Mouse (Mus musculus) T-cell, adult 66 days (primary cell): ENCODE data around the gene Trim26. TPM values are rescaled to one million over a fixed set of nuclear protein-coding genes. Genes with fewer than 3 reads are reported as not detected.

ENCODE experiments used
- total RNA-seq, 2 experiments: library from RNA; stranded (reverse); gene quantifications; 3 replicates in 1 of 2; 4 replicates in 1 of 2; pipeline ENCODE4 v1.2.4; 2023

Trim26 gene
- 100 to 1,000 TPM; 117 to 139 TPM for total RNA-seq

DNA sequence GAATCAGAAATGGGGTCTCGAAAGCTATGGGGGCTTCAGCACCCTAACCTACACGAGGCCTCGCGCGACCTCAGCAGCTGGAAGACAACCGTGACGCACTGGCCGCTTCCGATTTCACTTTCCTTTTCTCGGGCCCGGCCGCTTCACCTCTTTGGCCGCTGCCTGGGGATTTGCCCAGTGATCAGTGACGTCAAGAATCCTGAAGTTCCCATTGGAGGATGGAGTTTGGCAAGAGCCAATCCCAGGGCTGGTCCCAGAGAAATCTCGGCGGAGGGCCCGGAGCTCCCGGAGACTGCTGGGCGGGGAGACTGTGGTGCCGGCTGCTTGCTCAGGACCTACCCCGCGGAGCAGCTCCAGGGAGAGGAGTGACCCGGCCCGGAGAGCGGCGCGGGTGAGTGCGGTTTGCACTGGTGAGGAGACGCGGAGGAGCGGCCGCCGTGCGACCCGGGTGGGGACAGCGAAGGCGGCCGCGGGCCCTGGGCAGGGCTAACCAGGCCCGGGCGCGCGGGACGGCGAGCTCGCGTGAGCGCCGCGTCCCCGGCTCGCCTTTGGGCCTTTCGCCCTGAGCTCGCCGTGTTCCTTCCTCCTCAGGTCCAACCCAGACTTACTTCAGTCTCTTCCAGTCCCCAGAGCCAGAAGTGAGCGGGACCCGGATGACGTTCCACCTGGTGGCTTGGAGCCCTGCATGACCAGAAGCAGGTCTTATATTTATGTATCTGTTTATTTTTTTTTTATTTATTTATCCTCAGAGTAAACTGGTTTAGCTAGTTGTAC, at the start of gene Trim26:
Gene Trim26, plus strand, starts transcription at position 261 of the 774 bp plus-strand sequence.

DNA sequence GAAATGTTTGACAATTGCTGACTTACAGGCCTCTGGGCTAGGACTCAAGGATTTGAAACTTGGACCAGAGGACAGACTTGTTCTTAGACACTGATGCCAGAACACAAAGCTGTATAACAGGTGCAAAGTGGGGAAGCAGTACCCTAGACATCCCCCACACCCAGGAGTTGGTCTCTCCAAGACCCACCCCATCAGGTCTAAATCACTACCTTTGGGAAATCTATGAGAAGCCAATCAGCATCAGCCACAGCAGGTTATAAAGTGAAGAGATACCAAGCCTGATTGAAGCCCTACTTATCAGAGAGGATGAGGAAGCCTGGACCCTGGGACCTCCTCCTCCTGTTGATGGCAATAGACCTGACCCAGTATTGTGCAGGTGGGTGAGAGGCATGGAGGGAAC, 25.1 kb upstream of the Trim26 start, which contains the start of gene H2-M10.6:
Gene H2-M10.6, plus strand, starts transcription at position 301 of the 400 bp plus-strand sequence.

DNA sequence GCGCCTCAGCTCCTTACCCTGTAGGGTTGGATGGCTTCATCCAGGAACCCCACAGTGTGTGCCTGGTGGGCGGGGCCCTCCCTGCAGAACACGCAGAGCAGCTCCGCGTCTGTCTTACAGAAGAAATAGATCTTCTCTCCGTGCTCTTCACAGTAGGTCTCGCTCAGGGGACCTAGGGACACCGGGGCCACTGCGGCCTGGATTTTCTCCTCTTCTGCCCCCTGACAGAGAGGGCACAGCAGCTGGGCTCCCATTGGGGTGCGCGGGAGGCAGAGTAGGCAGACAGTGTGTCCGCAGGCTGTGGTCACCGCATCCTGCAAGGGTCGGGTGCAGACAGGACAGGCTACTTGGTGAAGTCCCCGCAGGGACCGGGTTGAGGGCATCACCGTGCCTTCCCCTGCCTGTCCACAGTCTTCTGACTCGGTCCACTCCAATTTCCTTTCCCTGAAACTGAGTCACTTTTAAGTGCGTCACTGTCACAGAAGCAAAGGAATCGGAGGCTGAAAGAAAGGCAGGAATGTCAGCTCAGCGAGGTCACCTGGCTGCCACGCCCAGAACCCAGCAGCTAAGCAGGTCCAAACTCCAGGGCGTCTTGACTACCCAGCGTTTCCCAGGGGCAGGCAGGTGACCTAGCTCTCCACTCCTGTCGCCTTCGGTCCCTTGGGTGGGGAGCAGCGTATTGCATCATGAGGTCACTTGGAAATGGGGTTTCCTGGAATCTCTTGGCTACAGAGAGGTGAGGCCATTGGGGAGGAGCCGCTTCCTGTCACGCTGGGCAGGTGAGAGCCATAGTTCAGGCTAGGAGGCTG, 30.0 kb downstream of the Trim26 start, which contains the start of gene Trim15:
Gene Trim15, minus strand, starts transcription at position 492 of the 809 bp plus-strand sequence.

DNA sequence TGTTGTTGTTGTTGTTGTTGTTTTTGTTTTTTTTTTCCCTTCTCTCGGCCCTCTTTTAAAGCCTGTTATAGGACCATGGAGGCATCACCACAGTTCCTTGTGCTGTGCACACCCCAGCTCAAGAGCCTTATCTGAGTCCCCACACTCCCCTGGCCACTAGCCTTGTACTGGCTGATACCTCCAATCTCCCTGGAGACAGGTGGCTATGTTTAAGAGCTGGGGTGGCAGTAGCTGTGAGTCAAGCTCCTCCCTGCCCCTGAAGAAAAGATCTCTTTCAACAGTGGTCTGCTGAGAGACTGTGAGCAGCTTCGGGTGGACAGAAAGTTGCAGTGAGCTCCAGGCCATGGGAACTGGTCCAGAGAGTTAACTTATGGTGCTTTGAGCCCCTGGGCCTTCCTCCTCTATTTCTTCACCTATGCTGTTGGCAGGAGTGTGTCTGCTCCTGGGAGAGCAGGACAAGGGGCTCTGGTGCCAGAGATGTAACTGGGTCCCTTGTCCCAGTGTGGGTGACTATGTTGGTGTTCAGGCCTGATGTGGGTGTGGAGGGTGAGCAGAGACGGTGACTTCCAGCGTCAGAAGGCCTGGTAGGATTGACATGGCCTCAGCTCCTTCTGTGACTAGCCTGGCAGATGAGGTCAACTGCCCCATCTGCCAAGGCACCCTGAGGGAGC, 32.5 kb downstream of the Trim26 start, which contains the start of gene Trim10:
Gene Trim10, plus strand, starts transcription at position 291 of the 671 bp plus-strand sequence.

DNA sequence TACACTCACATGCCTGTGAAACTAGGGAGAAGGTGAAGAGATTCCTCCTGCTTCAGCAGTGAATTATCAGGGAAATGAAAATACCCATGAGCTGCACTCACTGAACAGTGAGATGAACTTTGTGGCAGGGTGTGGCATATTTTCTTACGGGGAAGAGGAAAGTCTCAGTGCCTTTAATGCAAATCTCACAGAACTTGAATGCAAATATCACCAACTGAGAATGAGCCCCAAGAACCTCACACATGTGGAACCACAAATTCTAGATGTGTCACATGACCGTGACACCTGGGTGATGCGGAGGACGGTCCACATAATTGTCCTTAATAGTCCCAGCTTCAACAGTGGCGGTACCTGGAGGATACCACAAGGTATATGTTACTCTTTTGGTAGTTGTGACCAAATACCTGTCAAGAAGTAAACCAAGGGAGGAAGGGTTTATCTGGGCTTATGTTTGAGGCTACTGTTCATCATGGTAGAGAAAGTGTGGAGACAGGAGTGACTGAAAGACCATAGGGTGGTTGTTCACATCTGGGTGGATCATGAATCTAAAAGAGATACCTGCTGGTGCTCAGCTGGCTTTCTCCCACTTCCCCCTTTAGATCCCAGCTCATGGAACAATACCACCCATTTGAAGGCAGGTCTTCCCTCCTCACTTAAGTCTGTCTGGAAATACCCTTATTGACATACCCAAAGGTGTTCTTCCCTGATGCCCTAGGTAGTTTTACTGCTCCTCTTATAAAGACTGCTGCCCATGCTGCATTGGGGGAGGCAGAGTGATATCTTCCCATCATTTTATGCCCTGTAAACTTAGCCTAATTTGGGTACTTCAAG, 53.4 kb downstream of the Trim26 start, which contains the start of gene Trim40:
Gene Trim40, minus strand, starts transcription at position 51 of the 831 bp plus-strand sequence.

DNA sequence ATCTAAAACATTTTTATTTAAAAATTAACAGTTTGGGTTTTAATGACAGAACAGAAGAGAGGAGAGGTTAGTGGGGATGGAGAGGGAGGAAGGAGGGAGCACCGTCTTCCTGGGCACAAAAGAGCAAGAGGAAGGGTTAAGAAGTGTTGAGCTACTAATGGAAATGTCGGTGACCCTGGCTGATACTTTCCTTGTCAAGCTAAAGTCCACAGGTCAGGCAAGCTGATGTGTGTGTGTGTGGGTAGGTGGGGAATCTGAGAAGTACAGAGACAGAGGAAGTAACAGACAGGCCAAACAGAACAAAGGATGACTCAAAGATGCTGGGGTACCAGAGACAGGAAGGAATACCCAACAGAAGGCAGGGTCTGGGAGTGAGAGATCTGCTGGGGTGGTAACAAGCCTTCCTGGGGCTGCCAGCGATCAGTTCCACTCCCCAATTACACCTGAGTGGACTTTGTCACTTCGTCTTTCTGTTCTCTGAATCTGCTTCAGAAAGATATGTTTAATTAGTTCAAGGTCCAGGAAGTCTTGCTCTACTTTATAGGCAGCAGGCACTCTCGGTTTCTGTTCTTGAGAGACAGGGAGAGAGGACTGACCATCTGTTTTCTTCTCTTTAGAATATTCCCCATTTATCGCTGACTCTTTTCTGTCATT, 60.7 kb downstream of the Trim26 start, which contains the start of gene Trim31:
Gene Trim31, plus strand, starts transcription at position 567 of the 654 bp plus-strand sequence.

Other genes starting within 250 kb of the Trim26 start
- gene H2-M9, start 194.5 kb upstream of the Trim26 start, total RNA-seq, result not detected
- not detected for gene H2-M1, start 164.9 kb upstream of the Trim26 start, total RNA-seq
- not detected for gene H2-M10.5, start 64.2 kb upstream of the Trim26 start, total RNA-seq
- gene H2-M10.6, start 25.0 kb upstream of the Trim26 start, total RNA-seq, result not detected
- gene Trim15, start 30.1 kb downstream of the Trim26 start, total RNA-seq, result not detected
- gene Trim10, start 32.4 kb downstream of the Trim26 start, total RNA-seq, result under 1 TPM; 0.32 to 0.33 TPM
- gene Trim40, start 53.0 kb downstream of the Trim26 start, total RNA-seq, result not detected
- gene Trim31, start 61.0 kb downstream of the Trim26 start, total RNA-seq, result not detected
- 1 to 10 TPM in 1 of 2 experiments, under 1 TPM in 1; 0.77 to 1.2 TPM for gene Rnf39, start 105.8 kb downstream of the Trim26 start, total RNA-seq
- 10 to 100 TPM; 71.0 to 72.5 TPM for gene Ppp1r11, start 114.6 kb downstream of the Trim26 start, total RNA-seq
- 10 to 100 TPM; 54.5 to 64.0 TPM for gene Znrd1, start 121.4 kb downstream of the Trim26 start, total RNA-seq
- 1 to 10 TPM; 2.3 to 3.3 TPM for gene Znrd1as, start 121.5 kb downstream of the Trim26 start, total RNA-seq
- gene 2410137M14Rik, start 144.1 kb downstream of the Trim26 start, total RNA-seq, result not detected
- gene H2-M5, start 152.4 kb downstream of the Trim26 start, total RNA-seq, result not detected
- not detected for gene Zfp57, start 164.0 kb downstream of the Trim26 start, total RNA-seq
- gene Mog, start 186.3 kb downstream of the Trim26 start, total RNA-seq, result not detected
- 100 to 1,000 TPM; 136 to 147 TPM for gene Gabbr1, start 208.8 kb downstream of the Trim26 start, total RNA-seq